Mouse (Mus musculus): ENCODE data around the gene Prrt2. TPM values are rescaled to one million over a fixed set of nuclear protein-coding genes. Genes with fewer than 3 reads are reported as not detected.

Gene Prrt2
- polyA plus RNA-seq, 1 experiment from 2014 or later: 11.9 TPM

DNA sequence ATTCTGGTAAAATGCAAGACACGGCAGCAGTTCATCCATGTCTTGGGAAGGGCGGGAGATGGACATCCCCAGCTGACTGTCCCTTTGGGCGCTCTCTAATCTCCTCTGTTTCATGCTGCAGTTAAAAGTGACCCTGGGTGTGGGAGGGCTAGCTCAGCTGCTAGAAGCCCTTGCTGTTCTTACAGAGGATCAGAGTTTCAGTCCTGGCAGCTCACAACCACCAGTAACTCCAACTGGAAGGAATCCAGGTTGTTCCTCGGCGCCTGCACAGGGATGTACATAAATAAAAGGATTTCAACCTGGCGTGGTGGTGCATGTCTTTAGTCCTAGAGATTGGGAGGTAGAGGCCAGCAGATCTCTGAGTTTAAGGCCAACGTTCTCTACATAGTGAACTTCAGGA, 37.9 kb downstream of the Prrt2 start:
- Histone ChIP-seq H3K9me3 (no peaks in the 10 kb centered on the region), H3K4me2 (replicated peaks) (no peak overlapping the region), H3K27ac (no peak overlapping the region), H3K9ac (replicated peaks) (no peak overlapping the region), H3K4me3 (replicated peaks) (no peak overlapping the region), H3K4me1 (replicated peaks) (peaks cover 3% of the 10 kb centered on the region; the same call in 1 of the 2 replicates), H3K36me3 (peaks cover 33% of the 10 kb centered on the region), H3K27me3 (no peaks in the 10 kb centered on the region)
- whole genome bisulfite sequencing: 84% methylated on average over 7 of the region's 7 CpGs
- no peak for ATAC-seq

- H3K9me3 ChIP-seq: no peaks in the 10 kb centered on the region
- ATAC-seq: no peak
- no peaks in the 10 kb centered on the region for H3K27me3 ChIP-seq
- WGBS: 95% methylated on average over 4 of the region's 4 CpGs
- no peak overlapping the region for H3K4me2 ChIP-seq (replicated peaks)
- H3K36me3 ChIP-seq: peaks cover 35% of the 10 kb centered on the region
- H3K4me3 ChIP-seq (replicated peaks): no peak overlapping the region
- no peak overlapping the region for H3K9ac ChIP-seq (replicated peaks)
- peaks cover 13% of the 10 kb centered on the region for H3K4me1 ChIP-seq (replicated peaks)
- no peak overlapping the region for H3K27ac ChIP-seq
These were observed 39.0 kb downstream of the Prrt2 start for GRCm38 (mm10) chr7:126982054-126982453.

DNA sequence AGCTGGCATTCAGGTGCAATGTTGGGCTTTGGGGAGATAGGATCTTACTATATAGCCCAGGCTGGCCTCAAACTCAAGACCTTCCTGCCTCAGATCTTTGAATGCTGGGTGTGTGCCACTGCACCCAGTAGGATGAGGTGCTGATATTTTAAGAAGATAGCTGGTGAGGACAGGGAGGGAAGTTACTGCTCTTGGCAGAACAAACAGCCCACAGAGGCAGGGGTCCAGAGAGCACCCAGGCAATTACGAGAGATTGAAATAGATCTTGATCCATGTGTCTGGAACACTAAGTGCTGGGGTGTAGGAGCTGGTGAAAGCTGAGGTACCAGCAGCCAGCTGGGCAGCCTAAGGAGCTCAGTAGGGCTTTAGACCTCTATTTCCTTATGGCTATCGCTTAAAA, 39.4 kb downstream of the Prrt2 start:
- Histone ChIP-seq H3K36me3 (peaks cover 35% of the 10 kb centered on the region), H3K4me2 (replicated peaks) (no peak overlapping the region), H3K27me3 (no peaks in the 10 kb centered on the region), H3K27ac (no peak overlapping the region), H3K9ac (replicated peaks) (no peak overlapping the region), H3K9me3 (no peaks in the 10 kb centered on the region), H3K4me1 (replicated peaks) (peaks cover 17% of the 10 kb centered on the region), H3K4me3 (replicated peaks) (no peak overlapping the region)
- WGBS: 92% methylated on average over 2 of the region's 2 CpGs
- ATAC-seq: no peak

DNA sequence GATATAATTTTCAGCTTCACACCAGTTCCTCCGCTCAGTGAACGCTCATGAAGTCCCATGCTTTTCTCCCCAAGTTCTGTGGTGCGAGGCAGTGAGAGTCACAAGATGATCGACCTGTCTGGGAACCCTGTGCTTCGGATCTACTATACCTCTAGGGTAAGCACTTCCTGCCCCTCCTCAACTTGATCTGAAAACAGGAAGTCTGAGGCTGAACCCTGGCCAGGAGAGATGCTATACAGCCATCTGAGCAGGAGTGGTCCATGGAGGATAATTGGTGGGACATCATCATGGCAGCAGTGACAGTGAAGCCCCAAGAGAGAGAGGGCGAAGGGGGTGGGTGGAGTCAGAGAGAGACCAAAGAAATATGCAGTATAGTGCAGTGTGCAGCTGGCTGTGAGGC, 42.2 kb downstream of the Prrt2 start:
- no peaks in the 10 kb centered on the region for H3K9me3 ChIP-seq
- H3K4me3 ChIP-seq (replicated peaks): no peak overlapping the region
- H3K27ac ChIP-seq: no peak overlapping the region
- peaks cover 35% of the 10 kb centered on the region for H3K36me3 ChIP-seq
- no peaks in the 10 kb centered on the region for H3K27me3 ChIP-seq
- H3K9ac ChIP-seq (replicated peaks): no peak overlapping the region
- no peak overlapping the region for H3K4me2 ChIP-seq (replicated peaks)
- 94% methylated on average over 6 of the region's 6 CpGs for WGBS
- H3K4me1 ChIP-seq (replicated peaks): peaks cover 17% of the 10 kb centered on the region
- ATAC-seq: no peak

DNA sequence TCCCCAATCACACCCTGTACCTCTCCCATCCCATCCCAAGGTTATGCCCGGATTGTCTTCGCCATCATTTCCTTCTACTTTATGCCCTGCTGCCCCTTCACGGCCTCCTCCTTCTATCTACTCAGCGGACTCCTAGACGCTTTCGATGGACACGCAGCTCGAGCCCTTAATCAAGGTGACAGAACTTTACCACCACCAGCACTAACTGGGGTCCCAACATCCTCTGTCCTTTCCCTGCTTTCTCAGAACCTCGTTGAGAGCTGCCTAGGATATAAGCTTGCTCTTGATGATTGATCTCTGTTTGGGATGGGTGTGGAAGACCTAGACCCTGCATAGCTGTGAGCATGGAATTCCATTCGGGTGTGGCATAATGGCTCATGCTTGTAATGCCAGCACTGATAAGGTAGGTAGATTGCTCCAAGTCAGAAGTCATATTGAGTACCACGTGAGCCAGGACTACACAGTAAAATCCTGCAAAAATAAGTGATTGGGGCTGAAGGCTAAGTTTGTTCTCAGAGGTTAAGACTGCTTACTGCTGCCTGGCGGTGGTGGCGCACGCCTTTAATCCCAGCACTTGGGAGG, 44.0 kb downstream of the Prrt2 start:
- peak overlapping the region; percentile 99 for H3K9ac ChIP-seq (replicated peaks)
- WGBS: 31% methylated on average over 14 of the region's 14 CpGs
- ATAC-seq: no peak; the same call in 1 of the 2 replicates

DNA sequence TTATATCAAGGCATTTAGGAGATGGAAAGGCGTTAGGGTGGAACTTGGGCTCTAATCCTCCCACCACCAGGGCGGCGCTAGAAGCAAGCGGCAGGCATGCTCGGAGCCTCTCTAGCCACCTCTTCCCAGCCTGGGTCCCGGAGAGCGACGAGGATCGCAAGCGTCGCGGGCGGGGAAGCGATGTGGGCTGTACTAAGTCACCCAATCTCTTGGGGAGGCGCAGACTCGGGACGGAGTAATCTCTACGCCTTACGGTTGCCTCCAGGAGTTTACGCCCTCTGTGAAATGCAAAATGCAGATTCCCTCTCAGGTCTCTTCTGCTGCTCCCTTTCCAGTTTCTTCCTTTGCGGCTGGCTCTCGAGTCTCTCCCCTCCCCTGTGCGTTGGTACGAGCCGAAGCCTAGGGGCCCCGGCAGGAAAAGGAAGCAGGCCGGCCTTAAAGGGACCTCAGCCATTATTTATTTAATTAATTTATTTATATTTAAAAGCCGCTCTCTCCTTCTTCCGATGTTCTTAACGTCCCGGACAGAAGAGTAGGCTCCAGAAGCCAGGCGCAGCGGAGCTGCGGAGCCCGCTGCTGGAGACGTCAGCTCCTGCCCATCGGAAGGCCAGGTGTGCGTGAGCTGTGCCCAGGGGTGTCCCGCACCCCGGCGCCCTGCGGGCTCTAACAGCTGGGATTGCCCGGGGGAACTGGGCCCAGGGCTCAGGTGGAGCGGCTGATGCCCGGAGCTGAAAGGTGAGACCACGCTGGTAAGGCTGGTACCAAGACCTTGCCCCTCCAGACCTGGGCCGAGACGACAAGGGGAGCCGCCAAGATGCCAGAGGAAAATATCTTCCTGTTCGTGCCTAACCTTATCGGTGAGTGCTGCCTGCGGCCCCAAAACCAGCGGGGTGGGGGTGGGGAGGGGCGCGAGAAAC, 44.8 kb downstream of the Prrt2 start, which contains the start of gene Cdiptos:
Gene Cdiptos (minus strand): TSS at position 149 of the 917 bp plus-strand sequence.
- Histone ChIP-seq H3K4me1 (replicated peaks) (peaks cover 17% of the 10 kb centered on the region), H3K27me3 (no peaks in the 10 kb centered on the region; the same call in 1 of the 2 replicates), H3K4me3 (replicated peaks) (peak within 1 kb of the TSS; percentile 100), H3K9ac (replicated peaks) (peak within 1 kb of the TSS; percentile 99), H3K4me2 (replicated peaks) (peak within 1 kb of the TSS; percentile 93), H3K36me3 (peaks cover 43% of the 10 kb centered on the region), H3K27ac (peak within 1 kb of the TSS; percentile 96), H3K9me3 (no peaks in the 10 kb centered on the region)
- under 1% methylated on average over 55 of the region's 55 CpGs for WGBS
- peak; percentile 96 for ATAC-seq

More for the DNA sequence above, 44.0 kb downstream of the Prrt2 start:
- Histone ChIP-seq H3K27me3 (no peaks in the 10 kb centered on the region; the same call in 1 of the 2 replicates), H3K27ac (peak overlapping the region; percentile 96), H3K4me1 (replicated peaks) (peaks cover 17% of the 10 kb centered on the region), H3K9me3 (no peaks in the 10 kb centered on the region), H3K4me3 (replicated peaks) (peak overlapping the region; percentile 100), H3K4me2 (replicated peaks) (peak overlapping the region; percentile 93), H3K36me3 (peaks cover 39% of the 10 kb centered on the region)

- WGBS: 0% methylated on average over 1 of the region's 1 CpGs
- Histone ChIP-seq H3K27ac (peak within 1 kb of the TSS; percentile 96), H3K36me3 (peaks cover 43% of the 10 kb centered on the region), H3K4me2 (replicated peaks) (peak within 1 kb of the TSS; percentile 93), H3K9ac (replicated peaks) (peak within 1 kb of the TSS; percentile 99), H3K4me1 (replicated peaks) (peaks cover 17% of the 10 kb centered on the region), H3K27me3 (no peaks in the 10 kb centered on the region; the same call in 1 of the 2 replicates), H3K4me3 (replicated peaks) (peak within 1 kb of the TSS; percentile 100), H3K9me3 (no peaks in the 10 kb centered on the region)
- no peak for ATAC-seq
These were observed 45.3 kb downstream of the Prrt2 start, which contains the start of gene Cdipt for GRCm38 (mm10) chr7:126975893-126975949. Gene Cdipt, plus strand, starts transcription at chr7:126975914.

DNA sequence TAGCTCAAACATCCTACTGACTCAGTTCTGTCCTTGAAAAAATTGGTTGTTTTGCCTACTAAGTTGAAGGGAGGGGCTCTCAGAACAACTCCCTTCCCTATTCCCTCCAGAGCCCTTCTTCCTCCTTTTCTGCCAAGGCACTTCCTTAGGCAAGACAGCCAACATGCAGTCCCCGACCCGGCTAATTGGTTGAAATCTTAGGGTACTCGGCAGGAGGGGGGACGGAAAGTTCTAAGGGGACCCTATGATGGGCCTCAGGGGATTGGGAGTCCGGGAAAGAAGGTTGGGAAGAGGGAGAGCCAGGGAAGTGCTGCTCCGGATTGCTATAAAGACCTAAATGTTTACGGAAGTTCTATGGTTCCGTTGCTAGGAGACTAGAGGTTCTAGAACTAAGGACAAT, 45.5 kb downstream of the Prrt2 start:
- peaks cover 17% of the 10 kb centered on the region for H3K4me1 ChIP-seq (replicated peaks)
- no peaks in the 10 kb centered on the region; the same call in 1 of the 2 replicates for H3K27me3 ChIP-seq
- 13% methylated on average over 8 of the region's 8 CpGs for WGBS
- H3K4me2 ChIP-seq (replicated peaks): peak overlapping the region; percentile 93
- ATAC-seq: no peak; the same call in 1 of the 2 replicates
- H3K27ac ChIP-seq: no peak overlapping the region
- peak overlapping the region; percentile 100; the same call in 1 of the 2 replicates for H3K4me3 ChIP-seq (replicated peaks)
- H3K36me3 ChIP-seq: peaks cover 44% of the 10 kb centered on the region
- no peak overlapping the region for H3K9ac ChIP-seq (replicated peaks)
- no peaks in the 10 kb centered on the region for H3K9me3 ChIP-seq

Small RNA genes within 50 kb of the gene (microRNA-seq; reads per million reads assigned to microRNA genes)
- not detected for gene Gm44343

Other genes with a start within 250 kb of the Prrt2 start
- 163 and 180 TPM in 2 replicates for gene Ypel3, start 244.3 kb downstream of the Prrt2 start, polyA plus RNA-seq (2015; fragmentation: Nextera tagmentation; extraction: Ambion mirVana)
- 0.36 and 0.49 TPM in 2 replicates for gene Tbx6, start 239.7 kb downstream of the Prrt2 start, polyA plus RNA-seq (2015; fragmentation: Nextera tagmentation; extraction: Ambion mirVana)
- 224 and 241 TPM in 2 replicates for gene Ppp4c, start 228.7 kb downstream of the Prrt2 start, polyA plus RNA-seq (2015; fragmentation: Nextera tagmentation; extraction: Ambion mirVana)
- gene Fam57b, start 223.5 kb downstream of the Prrt2 start, polyA plus RNA-seq (2015; fragmentation: Nextera tagmentation; extraction: Ambion mirVana): 48.3 and 52.6 TPM in 2 replicates
- not detected in 2 replicates for gene 4930451I11Rik, start 189.6 kb downstream of the Prrt2 start, polyA plus RNA-seq (2015; fragmentation: Nextera tagmentation; extraction: Ambion mirVana)
- gene Doc2a, start 173.8 kb downstream of the Prrt2 start, polyA plus RNA-seq (2015; fragmentation: Nextera tagmentation; extraction: Ambion mirVana): 5.3 and 8.5 TPM in 2 replicates
- 26.8 and 28.5 TPM in 2 replicates for gene Hirip3, start 159.2 kb downstream of the Prrt2 start, polyA plus RNA-seq (2015; fragmentation: Nextera tagmentation; extraction: Ambion mirVana)
- gene Ino80e, start 158.8 kb downstream of the Prrt2 start, polyA plus RNA-seq (2015; fragmentation: Nextera tagmentation; extraction: Ambion mirVana): 84.3 and 88.8 TPM in 2 replicates
- gene Taok2, start 136.5 kb downstream of the Prrt2 start, polyA plus RNA-seq (2015; fragmentation: Nextera tagmentation; extraction: Ambion mirVana): 61.4 and 63.1 TPM in 2 replicates
- 33.2 and 35.0 TPM in 2 replicates for gene Tmem219, start 98.3 kb downstream of the Prrt2 start, polyA plus RNA-seq (2015; fragmentation: Nextera tagmentation; extraction: Ambion mirVana)
- gene Kctd13, start 92.3 kb downstream of the Prrt2 start, polyA plus RNA-seq (2015; fragmentation: Nextera tagmentation; extraction: Ambion mirVana): 84.3 and 85.7 TPM in 2 replicates
- gene Asphd1, start 71.6 kb downstream of the Prrt2 start, polyA plus RNA-seq (2015; fragmentation: Nextera tagmentation; extraction: Ambion mirVana): 5.5 and 5.8 TPM in 2 replicates
- gene Sez6l2, start 70.6 kb downstream of the Prrt2 start, polyA plus RNA-seq (2015; fragmentation: Nextera tagmentation; extraction: Ambion mirVana): 34.9 and 35.3 TPM in 2 replicates
- gene Cdipt, start 45.3 kb downstream of the Prrt2 start, polyA plus RNA-seq (2015; fragmentation: Nextera tagmentation; extraction: Ambion mirVana): 101 and 108 TPM in 2 replicates
- 0.72 and 0.85 TPM in 2 replicates for gene Cdiptos, start 45.1 kb downstream of the Prrt2 start, polyA plus RNA-seq (2015; fragmentation: Nextera tagmentation; extraction: Ambion mirVana)
- gene Mvp, start 6.6 kb downstream of the Prrt2 start, polyA plus RNA-seq (2015; fragmentation: Nextera tagmentation; extraction: Ambion mirVana): 3.0 and 3.7 TPM in 2 replicates
- gene Pagr1b, start 4.7 kb downstream of the Prrt2 start, polyA plus RNA-seq (2015; fragmentation: Nextera tagmentation; extraction: Ambion mirVana): 0.30 TPM in 1 of 2 replicates, not detected in the other
- 39.8 and 40.8 TPM in 2 replicates for gene Pagr1a, start 3.9 kb downstream of the Prrt2 start, polyA plus RNA-seq (2015; fragmentation: Nextera tagmentation; extraction: Ambion mirVana)
- 72.0 and 73.9 TPM in 2 replicates for gene Gm42742, start 114 bp downstream of the Prrt2 start, polyA plus RNA-seq (2015; fragmentation: Nextera tagmentation; extraction: Ambion mirVana)
- 58.2 and 72.5 TPM in 2 replicates for gene Maz, start 5.8 kb upstream of the Prrt2 start, polyA plus RNA-seq (2015; fragmentation: Nextera tagmentation; extraction: Ambion mirVana)
- 57.5 and 61.0 TPM in 2 replicates for gene Kif22, start 21.3 kb upstream of the Prrt2 start, polyA plus RNA-seq (2015; fragmentation: Nextera tagmentation; extraction: Ambion mirVana)
- not detected in 2 replicates for gene Zg16, start 66.1 kb upstream of the Prrt2 start, polyA plus RNA-seq (2015; fragmentation: Nextera tagmentation; extraction: Ambion mirVana)
- gene AI467606, start 70.1 kb upstream of the Prrt2 start, polyA plus RNA-seq (2015; fragmentation: Nextera tagmentation; extraction: Ambion mirVana): 0.90 and 1.5 TPM in 2 replicates
- 0.79 and 0.98 TPM in 2 replicates for gene Qprt, start 101.0 kb upstream of the Prrt2 start, polyA plus RNA-seq (2015; fragmentation: Nextera tagmentation; extraction: Ambion mirVana)
- 0.06 and 0.09 TPM in 2 replicates for gene Spn, start 116.6 kb upstream of the Prrt2 start, polyA plus RNA-seq (2015; fragmentation: Nextera tagmentation; extraction: Ambion mirVana)
- gene Cd2bp2, start 174.8 kb upstream of the Prrt2 start, polyA plus RNA-seq (2015; fragmentation: Nextera tagmentation; extraction: Ambion mirVana): 90.8 and 96.1 TPM in 2 replicates
- 30.0 and 30.7 TPM in 2 replicates for gene Tbc1d10b, start 187.3 kb upstream of the Prrt2 start, polyA plus RNA-seq (2015; fragmentation: Nextera tagmentation; extraction: Ambion mirVana)
- gene Mylpf, start 187.7 kb upstream of the Prrt2 start, polyA plus RNA-seq (2015; fragmentation: Nextera tagmentation; extraction: Ambion mirVana): 8.5 and 9.0 TPM in 2 replicates
- 69.3 and 75.4 TPM in 2 replicates for gene Zfp553, start 211.8 kb upstream of the Prrt2 start, polyA plus RNA-seq (2015; fragmentation: Nextera tagmentation; extraction: Ambion mirVana)
- 27.1 and 28.3 TPM in 2 replicates for gene Sept1, start 211.9 kb upstream of the Prrt2 start, polyA plus RNA-seq (2015; fragmentation: Nextera tagmentation; extraction: Ambion mirVana)
- 50.5 and 59.7 TPM in 2 replicates for gene Zfp771, start 223.1 kb upstream of the Prrt2 start, polyA plus RNA-seq (2015; fragmentation: Nextera tagmentation; extraction: Ambion mirVana)
- 142 and 143 TPM in 2 replicates for gene Dctpp1, start 239.5 kb upstream of the Prrt2 start, polyA plus RNA-seq (2015; fragmentation: Nextera tagmentation; extraction: Ambion mirVana)